Mouse (Mus musculus) lung, postnatal 36 days (tissue): Measurements from ENCODE around the gene Agap3.

Experiments
- DNase-seq: peaks from one replicate; pipeline ENCODE4 v3.0.0; 2022; ENCODE audit warnings: mixed read lengths

Agap3 gene

GRCm38 (mm10) chr5:24475476-24476241 lies 23.7 kb downstream of the Agap3 start:
- peak; percentile 94 for DNase-seq

DNA sequence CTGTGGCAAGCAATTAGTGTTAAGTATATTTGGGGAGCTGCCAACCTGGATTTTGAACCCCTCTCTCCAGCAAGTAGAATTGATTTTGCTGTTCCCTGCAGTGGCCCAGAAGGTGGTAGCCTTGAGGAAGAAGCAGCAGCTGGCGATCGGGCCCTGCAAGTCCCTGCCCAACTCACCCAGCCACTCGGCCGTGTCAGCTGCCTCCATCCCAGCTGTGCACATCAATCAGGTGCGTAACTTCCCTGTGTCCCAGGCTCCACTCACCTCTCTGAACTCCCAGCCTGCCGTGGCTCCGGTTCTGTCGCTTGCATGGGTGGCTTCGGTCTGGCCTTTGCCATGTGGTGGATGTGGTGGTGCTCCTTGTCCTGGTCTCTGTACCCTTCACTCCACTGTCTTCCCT lies 25.9 kb downstream of the Agap3 start:
- no peak for DNase-seq

DNA sequence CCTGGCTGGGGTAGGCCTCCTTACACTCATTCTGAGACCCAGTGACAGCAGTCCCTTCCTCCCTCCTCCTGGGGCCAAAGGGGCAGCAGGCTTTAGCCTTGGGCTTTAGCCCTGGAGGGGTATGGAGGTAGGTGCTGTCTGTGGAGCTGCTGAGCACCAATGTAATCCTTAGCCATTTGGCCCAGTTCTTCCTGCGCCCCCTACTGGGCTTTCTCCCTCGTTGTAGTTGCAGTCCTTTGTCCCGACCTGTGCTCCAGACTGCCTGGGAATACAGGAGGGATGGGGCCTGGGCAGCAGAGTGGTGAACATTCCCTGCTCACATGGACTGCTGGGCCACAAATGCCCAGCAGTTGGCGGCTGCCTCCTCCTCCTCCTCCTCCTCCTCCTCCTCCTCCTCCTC lies 29.7 kb downstream of the Agap3 start:
- DNase-seq, result peak; percentile 81

DNA sequence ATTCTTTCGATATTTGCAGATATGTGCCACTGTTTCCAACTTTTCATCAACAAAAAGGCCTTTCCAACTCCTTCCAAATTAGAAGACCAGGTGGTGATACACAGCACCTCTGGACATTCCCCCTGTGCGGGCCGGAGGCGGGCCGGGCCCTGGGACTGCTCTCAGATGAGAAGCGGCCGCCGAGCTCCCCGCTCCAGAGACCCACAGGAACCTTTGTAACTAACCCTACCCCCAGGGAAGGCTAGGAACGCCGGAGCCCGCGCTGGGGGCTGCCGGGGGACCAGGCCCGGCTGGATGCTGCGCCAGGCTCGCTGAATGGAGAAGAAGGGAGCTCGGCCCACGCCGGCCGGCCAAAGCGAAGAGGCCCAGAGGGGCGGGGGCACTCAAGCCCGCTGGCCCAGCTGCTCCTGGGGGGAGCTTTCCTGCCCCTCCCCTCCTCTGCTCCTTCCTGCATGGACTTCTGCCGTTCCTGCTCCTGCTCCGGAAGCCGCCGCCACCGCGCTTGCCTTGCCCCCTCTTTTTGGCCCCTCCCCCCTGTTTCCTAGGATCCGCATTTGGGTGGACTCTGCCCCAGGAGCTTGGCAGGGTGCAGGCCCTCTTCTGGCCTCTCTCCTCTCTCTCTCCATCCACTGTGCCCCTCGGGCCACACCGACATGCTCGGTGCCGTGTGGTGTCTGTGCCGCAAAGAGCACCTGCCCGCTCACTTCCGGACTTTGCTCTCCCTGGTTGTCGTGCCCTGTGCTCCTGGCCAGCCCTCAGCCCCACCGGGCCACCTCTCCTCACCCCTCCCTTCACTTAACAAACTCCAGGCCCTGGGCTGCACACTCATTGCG lies 30.5 kb downstream of the Agap3 start:
- no peak for DNase-seq

DNA sequence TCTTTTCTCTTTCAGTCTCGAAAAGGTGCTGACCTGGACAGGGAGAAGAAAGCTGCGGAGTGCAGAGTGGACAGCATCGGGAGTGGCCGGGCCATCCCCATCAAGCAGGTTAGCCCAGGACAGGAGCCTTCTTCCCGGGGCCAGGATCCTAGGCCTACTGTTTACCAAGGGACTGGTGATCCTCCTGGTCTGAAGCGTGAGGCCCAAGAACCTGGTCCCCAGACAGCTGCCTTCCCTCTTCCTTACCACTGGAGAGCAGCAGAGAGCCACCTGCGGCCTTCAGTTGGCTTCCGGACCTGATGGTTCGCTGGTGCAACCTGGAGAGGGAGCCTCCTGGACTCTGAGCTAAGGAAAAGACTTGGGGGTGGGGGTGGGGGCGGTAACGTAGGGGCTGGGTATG lies 31.3 kb downstream of the Agap3 start:
- DNase-seq, result peak; percentile 74

- no peak for DNase-seq
Measured at GRCm38 (mm10) chr5:24484963-24485362, 33.0 kb downstream of the Agap3 start.

- peak; percentile 93 for DNase-seq
Measured at GRCm38 (mm10) chr5:24486097-24486496, 34.1 kb downstream of the Agap3 start.

- DNase-seq, result no peak
Measured at GRCm38 (mm10) chr5:24486738-24487137, 34.8 kb downstream of the Agap3 start.

DNA sequence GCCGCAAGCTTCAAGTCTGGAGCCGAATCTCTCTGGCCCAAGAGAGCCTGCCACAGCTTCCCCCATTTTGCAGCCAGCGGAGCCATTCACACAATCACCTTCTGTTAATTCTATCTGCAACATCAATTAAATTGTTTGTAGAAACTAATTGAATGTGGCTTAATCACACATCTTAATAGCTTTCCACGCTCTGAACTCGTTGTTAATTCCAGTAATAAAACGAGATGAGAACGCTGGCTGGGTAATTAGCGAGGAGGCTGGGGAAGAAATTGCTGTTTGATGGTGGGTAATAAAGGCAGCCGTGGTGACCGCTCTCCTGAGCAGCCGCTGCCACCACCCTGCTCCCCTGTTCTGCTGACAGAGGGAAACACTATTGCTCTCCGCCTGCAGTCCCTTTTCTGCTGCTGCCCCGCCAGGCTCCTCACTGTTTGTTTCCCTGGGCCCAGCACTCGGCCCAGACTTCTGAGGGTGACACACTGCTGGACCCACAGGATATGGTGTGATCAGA lies 38.5 kb downstream of the Agap3 start:
- DNase-seq, result no peak

- peak; percentile 62 for DNase-seq
Measured at GRCm38 (mm10) chr5:24492546-24493285, 40.7 kb downstream of the Agap3 start.

DNA sequence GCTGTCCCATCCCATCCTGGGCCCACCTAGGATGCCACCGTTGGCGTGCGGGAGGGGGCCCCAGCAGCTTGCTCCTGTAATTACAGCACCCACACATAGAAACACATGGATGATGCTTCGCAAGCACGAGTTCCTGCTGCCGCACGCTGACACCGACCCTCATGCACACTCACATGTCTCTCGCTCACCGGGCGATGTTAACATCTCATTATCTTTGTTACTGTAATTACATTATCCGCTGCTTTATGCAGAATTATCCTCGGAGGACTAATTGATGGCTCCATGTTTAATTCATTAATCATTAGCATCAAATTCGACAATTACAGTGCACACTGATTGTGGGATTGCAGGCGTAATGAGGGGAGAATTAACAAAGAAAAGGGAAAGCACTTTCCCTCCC lies 43.0 kb downstream of the Agap3 start:
- no peak for DNase-seq

DNA sequence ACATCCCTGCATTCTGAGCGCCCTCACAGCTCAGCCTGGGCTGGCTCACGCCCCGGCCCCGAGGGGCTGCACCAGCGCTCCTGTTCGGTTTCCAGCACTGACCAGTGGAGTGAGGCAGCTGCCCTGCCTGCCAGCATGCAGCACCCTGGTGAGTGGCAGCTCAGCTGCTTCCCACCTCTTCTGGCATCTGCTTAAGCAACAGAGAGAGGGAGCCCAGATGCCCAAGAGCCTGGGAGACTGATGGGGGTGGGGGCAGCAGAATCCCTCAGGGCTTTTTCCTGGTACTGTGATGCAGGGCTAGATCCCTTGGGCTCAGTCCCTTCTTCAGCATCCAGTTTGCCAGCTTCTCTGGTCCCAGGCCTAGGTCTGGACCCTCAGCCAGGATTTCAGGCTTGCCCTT lies 44.8 kb downstream of the Agap3 start:
- no peak for DNase-seq

GRCm38 (mm10) chr5:24497526-24497925 lies 45.5 kb downstream of the Agap3 start:
- no peak for DNase-seq

DNA sequence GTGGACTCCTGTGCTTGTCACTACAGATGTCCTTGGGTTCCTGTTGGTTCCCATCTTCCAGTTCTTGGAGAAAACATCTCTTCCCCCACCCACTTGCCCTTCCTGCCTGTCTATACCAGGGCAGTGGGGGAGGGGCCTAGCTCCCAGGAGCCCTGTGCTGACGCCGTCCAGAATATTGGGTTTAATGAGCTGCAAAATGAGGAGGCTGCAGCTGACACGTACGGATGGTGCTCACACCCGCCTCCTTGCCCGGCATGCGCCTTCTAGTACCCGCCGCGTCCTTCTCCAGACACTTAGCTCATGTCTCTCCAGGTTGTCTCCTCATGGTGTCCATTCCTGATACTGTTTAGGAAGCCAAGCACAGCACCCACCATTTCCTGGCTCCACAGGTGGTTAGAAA lies 47.1 kb downstream of the Agap3 start:
- no peak for DNase-seq

DNA sequence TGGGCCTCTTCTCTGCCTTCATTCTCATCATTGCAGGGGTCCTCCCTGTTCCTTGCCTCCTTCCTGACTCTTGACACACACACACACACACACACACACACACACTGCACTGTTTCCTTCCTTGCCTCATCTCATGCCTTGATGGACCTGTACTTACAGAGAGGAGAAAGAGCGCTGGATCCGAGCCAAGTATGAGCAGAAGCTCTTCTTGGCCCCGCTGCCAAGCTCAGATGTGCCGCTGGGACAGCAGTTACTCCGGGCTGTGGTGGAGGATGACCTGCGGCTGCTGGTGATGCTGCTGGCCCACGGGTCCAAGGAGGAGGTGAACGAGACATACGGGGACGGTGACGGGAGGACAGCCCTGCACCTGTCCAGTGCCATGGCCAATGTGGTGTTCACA lies 48.9 kb downstream of the Agap3 start:
- DNase-seq, result peak; percentile 11

DNA sequence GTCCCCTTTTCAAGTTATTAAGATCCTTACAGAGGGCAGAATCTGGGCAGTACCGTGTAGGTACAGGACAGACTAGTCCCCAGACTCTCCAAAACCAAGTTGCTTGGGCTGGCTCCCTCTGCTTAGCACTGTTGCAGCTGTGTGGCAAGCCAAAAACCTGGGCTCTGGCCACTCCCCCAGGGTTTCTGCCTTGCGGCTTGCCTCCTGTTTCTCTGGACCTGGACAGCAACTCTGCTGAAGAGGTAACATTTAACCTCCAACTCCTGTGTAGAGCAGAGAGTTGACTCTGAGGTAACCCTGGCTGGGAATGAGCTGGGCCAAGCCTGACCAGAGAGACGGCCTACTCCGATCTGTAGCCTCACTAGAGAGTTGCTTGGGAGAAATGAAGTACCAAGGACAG lies 50.8 kb downstream of the Agap3 start:
- peak; percentile 16 for DNase-seq

DNA sequence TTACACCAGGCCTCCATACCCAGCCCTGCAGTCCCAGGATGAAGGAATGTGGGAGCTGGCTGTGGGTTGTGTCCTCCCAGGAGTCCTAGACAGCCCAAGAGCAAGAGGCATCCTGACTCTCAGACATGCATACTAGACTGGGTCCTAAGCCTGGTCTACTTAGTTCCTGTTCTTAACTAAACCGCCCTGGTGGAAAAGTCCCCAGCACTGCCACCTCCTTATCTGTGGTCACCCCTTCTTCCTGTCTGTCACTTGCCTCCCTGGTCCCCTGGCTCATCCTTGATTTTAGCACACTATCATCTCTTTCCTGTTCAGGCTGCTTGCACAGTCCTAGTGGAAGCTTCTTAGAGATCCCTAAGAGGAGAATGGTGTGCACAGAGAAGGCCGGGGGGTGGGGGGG lies 53.5 kb downstream of the Agap3 start:
- no peak for DNase-seq

GRCm38 (mm10) chr5:24508406-24508805 lies 56.4 kb downstream of the Agap3 start:
- DNase-seq, result no peak

GRCm38 (mm10) chr5:24510635-24511034 lies 58.7 kb downstream of the Agap3 start:
- DNase-seq, result peak; percentile 71

DNA sequence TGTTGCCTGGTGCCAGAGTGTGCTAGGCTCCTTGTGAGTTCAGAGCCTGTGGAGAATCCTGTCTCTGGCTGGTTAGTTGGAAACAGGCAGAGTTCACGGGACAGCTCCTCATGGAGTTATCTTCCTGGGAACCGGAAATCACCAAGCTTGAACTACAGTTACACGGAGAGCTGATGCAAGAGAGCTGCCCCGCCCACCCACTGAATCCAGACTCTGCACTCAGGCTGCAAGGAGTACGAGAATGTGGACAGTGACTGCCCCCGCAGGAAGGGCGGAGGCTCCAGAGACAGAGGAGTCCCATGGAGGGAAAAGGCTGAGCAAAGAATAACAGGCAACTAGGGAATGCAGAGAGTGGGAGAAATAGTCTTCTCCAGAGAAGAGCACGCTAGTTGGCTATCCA lies 60.3 kb downstream of the Agap3 start:
- DNase-seq, result peak; percentile 50

GRCm38 (mm10) chr5:24521366-24521765 lies 69.4 kb downstream of the Agap3 start:
- no peak for DNase-seq

DNA sequence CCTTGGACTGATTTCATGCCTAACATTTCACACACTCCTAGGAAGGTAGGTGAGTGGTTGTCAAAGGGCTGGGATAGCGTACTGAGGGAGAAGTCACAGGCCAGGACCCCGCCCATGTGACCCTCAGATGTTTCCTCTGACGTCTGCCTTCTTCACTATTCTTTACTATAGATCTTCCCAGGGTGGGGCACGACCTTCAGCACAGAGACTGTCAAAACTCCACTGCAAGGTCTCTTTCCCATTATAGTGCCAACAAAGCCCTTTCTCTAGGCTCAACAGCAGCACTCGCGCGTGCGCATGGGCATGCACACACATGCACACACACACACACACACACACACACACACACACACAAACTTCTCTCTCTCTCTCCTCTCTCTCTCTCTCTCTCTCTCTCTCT lies 71.8 kb downstream of the Agap3 start:
- DNase-seq, result no peak

DNA sequence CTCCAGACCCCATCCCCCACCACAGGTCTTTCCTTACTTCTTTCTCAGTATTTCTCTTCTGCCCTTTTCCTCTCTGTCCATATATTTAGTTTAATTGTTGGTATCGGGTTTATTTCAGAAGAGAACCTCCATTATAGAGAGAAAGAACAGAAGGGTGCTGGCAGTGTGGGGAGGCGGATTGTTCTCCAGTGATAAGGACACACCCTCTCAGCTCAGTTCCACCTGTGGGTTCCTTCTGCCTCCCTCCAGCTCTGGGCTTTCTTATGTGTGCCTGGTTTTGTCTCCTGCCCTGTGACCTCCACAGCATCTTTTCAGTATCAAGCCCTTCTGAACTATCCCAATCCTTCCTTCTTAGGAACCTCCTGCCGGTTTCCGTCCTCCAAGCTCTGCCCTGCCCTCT lies 72.5 kb downstream of the Agap3 start:
- DNase-seq, result no peak
